Comparison of ENCODE assay signal across 20 mouse cellular contexts in genomic region chr3:122133840-122134239, GRCm38 (mm10).
DNase-seq lines count a peak whose midpoint lies in the region; ATAC-seq and TF ChIP-seq lines count a peak whose summit lies in the region.
"Had no signal": no experiment of that assay in that cellular context is flagged by ENCODE, and none has a peak within 500 bp of the region (broad histone marks: within the 10 kb centered on the region; RNA-seq: fewer than 3 reads in every experiment).

No protein-coding gene starts in this region.

- no peak overlapping the region for H3K9ac ChIP-seq in heart, embryonic 12.5 days
- no peak overlapping the region for H3K9ac ChIP-seq in heart, embryonic 16.5 days (ENCODE audit: low read length)
- H3K9ac ChIP-seq in stomach, embryonic 14.5 days (replicated peaks; ENCODE audit: low read depth, low read length) = no peak overlapping the region
- H3K9ac ChIP-seq in stomach, postnatal 0 days (ENCODE audit: low read length) = no peak overlapping the region
- no peak overlapping the region for H3K9ac ChIP-seq in midbrain, postnatal 0 days (replicated peaks; ENCODE audit: low read length, poor library complexity, severe bottlenecking)
- H3K9ac ChIP-seq: embryonic facial prominence, embryonic 15.5 days; hindbrain, embryonic 12.5 days had no signal

- no peak for DNase-seq in heart, adult 9 months (ENCODE audit: low spot score in 2 of 2)
- no peak for DNase-seq in heart, adult 8-10 months (ENCODE audit: low spot score)
- no peak for DNase-seq in stomach, postnatal 0 days (ENCODE audit: low spot score)
- no peak for DNase-seq in midbrain, postnatal 0 days (ENCODE audit: low spot score)
- DNase-seq: adrenal gland, adult 8-10 months; adrenal gland, postnatal 36 days; cerebellum, adult 2 months; cerebellum, postnatal 10 days; heart, postnatal 14 days; kidney, adult 18-20 months had no signal

- peaks cover 58% of the 10 kb centered on the region for H3K4me1 ChIP-seq in heart, embryonic 12.5 days (replicated peaks)
- H3K4me1 ChIP-seq in heart, embryonic 16.5 days (ENCODE audit: control insufficient read depth, insufficient read depth, low read length) = peaks cover 48% of the 10 kb centered on the region
- H3K4me1 ChIP-seq in stomach, embryonic 14.5 days (ENCODE audit: control insufficient read depth, insufficient read depth, low read length) = peaks cover 11% of the 10 kb centered on the region; the same call in 1 of the 2 replicates
- no peaks in the 10 kb centered on the region for H3K4me1 ChIP-seq in stomach, postnatal 0 days (replicated peaks; ENCODE audit: control insufficient read depth, insufficient read depth)
- peaks cover 3% of the 10 kb centered on the region; the same call in 1 of the 2 replicates for H3K4me1 ChIP-seq in midbrain, postnatal 0 days (ENCODE audit: insufficient read depth, low read length)

- peak; percentile 33; the same call in 1 of the 2 replicates for ATAC-seq in heart, embryonic 12.5 days (ENCODE audit: insufficient number of reproducible peaks, low FRiP score)
- ATAC-seq in heart, embryonic 16.5 days (replicated peaks; ENCODE audit: extremely low read depth, insufficient read depth, low FRiP score) = no peak
- ATAC-seq in stomach, embryonic 14.5 days (ENCODE audit: insufficient number of reproducible peaks, insufficient read depth, low FRiP score, low read depth) = no peak
- ATAC-seq in stomach, postnatal 0 days (ENCODE audit: low FRiP score, low TSS enrichment) = no peak
- no peak for ATAC-seq in midbrain, postnatal 0 days (ENCODE audit: low FRiP score)
- ATAC-seq: forebrain, embryonic 14.5 days; hindbrain, embryonic 16.5 days; inflammation-experienced regulatory T-cells, adult 6 months had no signal

- H3K27ac ChIP-seq in heart, embryonic 12.5 days (ENCODE audit: poor library complexity, severe bottlenecking) = peak overlapping the region; percentile 82
- peak overlapping the region; percentile 91 for H3K27ac ChIP-seq in heart, embryonic 16.5 days (ENCODE audit: low read length)
- 0 out of 2 replicates have a peak overlapping the region, but pooled peaks have one; percentile 16 for H3K27ac ChIP-seq in stomach, embryonic 14.5 days (ENCODE audit: low read length)
- no peak overlapping the region for H3K27ac ChIP-seq in stomach, postnatal 0 days (replicated peaks)
- no peak overlapping the region for H3K27ac ChIP-seq in midbrain, postnatal 0 days (ENCODE audit: low read depth, low read length)
- H3K27ac ChIP-seq: embryonic facial prominence, embryonic 15.5 days; forebrain, embryonic 10.5 days; hindbrain, embryonic 12.5 days had no signal

- TF ChIP-seq EP300 in stomach, postnatal 0 days (optimal IDR thresholded peaks at IDR 0.05) = no peak

- WGBS in heart, embryonic 12.5 days = 11% methylated on average over 6 of the region's 6 CpGs
- WGBS in heart, embryonic 16.5 days = 28% methylated on average over 6 of the region's 6 CpGs
- WGBS in stomach, embryonic 14.5 days = 50% methylated on average over 6 of the region's 6 CpGs
- WGBS in stomach, postnatal 0 days = 70% methylated on average over 6 of the region's 6 CpGs
- 82% methylated on average over 6 of the region's 6 CpGs for WGBS in midbrain, postnatal 0 days

- H3K9me3 ChIP-seq in heart, embryonic 12.5 days (replicated peaks) = no peaks in the 10 kb centered on the region
- no peaks in the 10 kb centered on the region for H3K9me3 ChIP-seq in heart, embryonic 16.5 days (replicated peaks; ENCODE audit: control insufficient read depth, low read length)
- no peaks in the 10 kb centered on the region for H3K9me3 ChIP-seq in stomach, embryonic 14.5 days (ENCODE audit: control insufficient read depth, low read depth, low read length)
- no peaks in the 10 kb centered on the region for H3K9me3 ChIP-seq in stomach, postnatal 0 days (ENCODE audit: control insufficient read depth, low read length)
- no peaks in the 10 kb centered on the region for H3K9me3 ChIP-seq in midbrain, postnatal 0 days (ENCODE audit: low read length)
- H3K9me3 ChIP-seq: embryonic facial prominence, embryonic 15.5 days; forebrain, embryonic 10.5 days; hindbrain, embryonic 12.5 days had no signal

- H3K27me3 ChIP-seq in heart, embryonic 12.5 days (replicated peaks) = no peaks in the 10 kb centered on the region; the same call in 1 of the 2 replicates
- 0 out of 2 replicates have a peak, but pooled peaks cover 3% of the 10 kb centered on the region for H3K27me3 ChIP-seq in heart, embryonic 16.5 days (ENCODE audit: control insufficient read depth, insufficient read depth, low read length)
- no peaks in the 10 kb centered on the region for H3K27me3 ChIP-seq in stomach, embryonic 14.5 days (ENCODE audit: control insufficient read depth, insufficient read depth, low read length)
- no peaks in the 10 kb centered on the region for H3K27me3 ChIP-seq in stomach, postnatal 0 days (ENCODE audit: control insufficient read depth, insufficient read depth, low read length)
- H3K27me3 ChIP-seq in midbrain, postnatal 0 days (ENCODE audit: insufficient read depth, low read length) = no peaks in the 10 kb centered on the region
- H3K27me3 ChIP-seq: embryonic facial prominence, embryonic 15.5 days; hindbrain, embryonic 12.5 days had no signal

- H3K36me3 ChIP-seq in heart, embryonic 12.5 days = no peaks in the 10 kb centered on the region
- no peaks in the 10 kb centered on the region for H3K36me3 ChIP-seq in heart, embryonic 16.5 days (ENCODE audit: control insufficient read depth, insufficient read depth)
- no peaks in the 10 kb centered on the region for H3K36me3 ChIP-seq in stomach, embryonic 14.5 days (ENCODE audit: control insufficient read depth, insufficient read depth, low read length)
- no peaks in the 10 kb centered on the region for H3K36me3 ChIP-seq in stomach, postnatal 0 days (ENCODE audit: control insufficient read depth, insufficient read depth, low read length)
- H3K36me3 ChIP-seq in midbrain, postnatal 0 days (ENCODE audit: insufficient read depth, low read length) = no peaks in the 10 kb centered on the region
- H3K36me3 ChIP-seq: embryonic facial prominence, embryonic 15.5 days; forebrain, embryonic 10.5 days; hindbrain, embryonic 12.5 days had no signal

- H3K4me2 ChIP-seq in heart, embryonic 12.5 days = peak overlapping the region; percentile 29
- H3K4me2 ChIP-seq in heart, embryonic 16.5 days (ENCODE audit: low read depth, low read length) = peak overlapping the region; percentile 10
- no peak overlapping the region for H3K4me2 ChIP-seq in stomach, embryonic 14.5 days (replicated peaks; ENCODE audit: low read depth, low read length)
- H3K4me2 ChIP-seq in stomach, postnatal 0 days (replicated peaks; ENCODE audit: low read depth) = no peak overlapping the region
- H3K4me2 ChIP-seq in midbrain, postnatal 0 days (ENCODE audit: low read depth, low read length, poor library complexity, severe bottlenecking) = no peak overlapping the region
- H3K4me2 ChIP-seq: embryonic facial prominence, embryonic 15.5 days; hindbrain, embryonic 12.5 days had no signal

- no peak for TF ChIP-seq CTCF in stomach, postnatal 0 days (IDR thresholded peaks at IDR 0.05; ENCODE audit: low read depth)
- no peak for TF ChIP-seq CTCF in midbrain, postnatal 0 days (IDR thresholded peaks at IDR 0.05)

- H3K4me3 ChIP-seq in heart, embryonic 12.5 days = no peak overlapping the region
- no peak overlapping the region for H3K4me3 ChIP-seq in heart, embryonic 16.5 days (ENCODE audit: low read length)
- H3K4me3 ChIP-seq in stomach, embryonic 14.5 days (ENCODE audit: low read depth, low read length) = no peak overlapping the region
- H3K4me3 ChIP-seq in stomach, postnatal 0 days (ENCODE audit: low read depth, low read length) = no peak overlapping the region
- H3K4me3 ChIP-seq in midbrain, postnatal 0 days (ENCODE audit: low read depth, low read length) = no peak overlapping the region
- H3K4me3 ChIP-seq: embryonic facial prominence, embryonic 15.5 days; erythroblast, embryonic 14.5 days; forebrain, embryonic 10.5 days; hindbrain, embryonic 12.5 days had no signal

Comparison
In these comparisons a context has a peak if more than half of its experiments do, and no peak if none do; other contexts are left out.
1. H3K27ac ChIP-seq: peak in heart, embryonic 12.5 days (single experiment), heart, embryonic 16.5 days (single experiment) and stomach, embryonic 14.5 days (single experiment); none in stomach, postnatal 0 days (single experiment) and midbrain, postnatal 0 days (single experiment).
2. H3K4me2 ChIP-seq: peak in heart, embryonic 12.5 days (single experiment) and heart, embryonic 16.5 days (single experiment); none in stomach, embryonic 14.5 days (single experiment), stomach, postnatal 0 days (single experiment) and midbrain, postnatal 0 days (single experiment).